Mouse (Mus musculus) ES-Bruce4 (cell line): ENCODE measurements around the gene Zfp451. TPM values are rescaled to one million over a fixed set of nuclear protein-coding genes. Genes with fewer than 3 reads are reported as not detected.
A peak's percentile ranks its signal among the peaks of the same experiment; 100 is the strongest.
"Not testable (repeated sequence)": the region's sequence is repeated elsewhere in the genome, so short reads cannot be mapped to it uniquely, and the experiment has no call there.

Source experiments
- H3K27ac ChIP-seq: 2 replicates; pipeline ENCODE4 v1.5.1; 2012; ENCODE audit warnings: low read length, inconsistent platforms; ENCODE audit not compliant: insufficient read depth
- H3K27me3 ChIP-seq: 2 replicates; pipeline ENCODE4 v1.6.1; 2012; ENCODE audit warnings: mild to moderate bottlenecking, low read length, inconsistent platforms; ENCODE audit not compliant: control insufficient read depth, poor library complexity, insufficient read depth, severe bottlenecking
- H3K36me3 ChIP-seq: 2 replicates; pipeline ENCODE4 v1.6.1; 2012; ENCODE audit warnings: inconsistent platforms, mild to moderate bottlenecking, low read length, moderate library complexity; ENCODE audit not compliant: control insufficient read depth, poor library complexity, insufficient read depth, severe bottlenecking
- H3K4me1 ChIP-seq: one replicate; pipeline ENCODE4 v1.8.1; 2011; ENCODE audit warnings: low read length; ENCODE audit not compliant: control insufficient read depth, insufficient read depth
- H3K4me3 ChIP-seq: 2 replicates; pipeline ENCODE4 v1.5.1; 2011; ENCODE audit warnings: low read depth, mild to moderate bottlenecking, low read length
- H3K9ac ChIP-seq: 2 replicates; pipeline ENCODE4 v1.6.1; 2012; ENCODE audit warnings: low read depth, mild to moderate bottlenecking, inconsistent platforms; ENCODE audit not compliant: poor library complexity, severe bottlenecking
- H3K9me3 ChIP-seq: replicated peaks from 2 replicates; pipeline ENCODE4 v1.6.1; 2012; ENCODE audit warnings: mild to moderate bottlenecking, low read length, inconsistent platforms; ENCODE audit not compliant: control insufficient read depth, poor library complexity, insufficient read depth, severe bottlenecking
- CTCF ChIP-seq: IDR thresholded peaks from one replicate; pipeline ENCODE4 v1.8.1; 2011; ENCODE audit warnings: low read depth, low read length
- EP300 ChIP-seq: IDR thresholded peaks from 2 replicates; pipeline ENCODE4 v1.6.1; 2011; ENCODE audit warnings: low read depth, low read length; ENCODE audit not compliant: insufficient read depth
- POLR2A ChIP-seq: IDR thresholded peaks from one replicate; pipeline ENCODE4 v1.8.1; 2011; ENCODE audit warnings: low read length; ENCODE audit not compliant: insufficient read depth
- polyA plus RNA-seq: library from polyadenylated mRNA; stranded (reverse); fragments of >200 nt; gene quantifications from 2 replicates; pipeline ENCODE4 v1.2.4, GENCODE M21; 2011; ENCODE audit warnings: low read depth; ENCODE audit not compliant: missing spikeins, insufficient read depth, insufficient read length

The Zfp451 gene
- polyA plus RNA-seq, 1 experiment, result 73.2 TPM

DNA sequence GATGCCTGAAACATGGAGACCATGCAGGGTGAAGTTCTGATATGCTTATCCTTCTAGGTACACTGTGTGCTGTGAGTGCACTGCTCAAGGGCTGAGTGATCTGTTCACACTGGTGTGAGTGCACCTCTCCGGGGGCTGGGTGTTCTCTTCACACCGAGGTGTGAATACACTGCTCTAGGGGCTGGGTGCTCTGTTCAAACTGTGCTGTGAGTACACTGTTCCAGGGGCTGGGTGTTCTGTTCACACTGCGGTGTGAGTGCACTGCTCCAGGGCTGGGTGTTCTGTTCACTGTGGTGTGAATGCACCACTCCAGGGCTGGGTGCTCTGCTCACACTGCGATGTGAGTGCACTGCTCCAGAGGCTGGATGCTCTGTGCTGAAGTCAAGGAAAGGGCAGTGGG, 68.5 kb downstream of the Zfp451 start:
- H3K36me3 ChIP-seq, result no peaks in the 10 kb centered on the region
- no peak for TF ChIP-seq POLR2A
- no peak for TF ChIP-seq EP300
- TF ChIP-seq CTCF, result no peak
- no peaks in the 10 kb centered on the region for H3K9me3 ChIP-seq
- H3K27me3 ChIP-seq, result no peaks in the 10 kb centered on the region
- no peak overlapping the region for H3K4me3 ChIP-seq
- H3K4me1 ChIP-seq, result no peaks in the 10 kb centered on the region
- H3K27ac ChIP-seq, result no peak overlapping the region
- H3K9ac ChIP-seq, result no peak overlapping the region

DNA sequence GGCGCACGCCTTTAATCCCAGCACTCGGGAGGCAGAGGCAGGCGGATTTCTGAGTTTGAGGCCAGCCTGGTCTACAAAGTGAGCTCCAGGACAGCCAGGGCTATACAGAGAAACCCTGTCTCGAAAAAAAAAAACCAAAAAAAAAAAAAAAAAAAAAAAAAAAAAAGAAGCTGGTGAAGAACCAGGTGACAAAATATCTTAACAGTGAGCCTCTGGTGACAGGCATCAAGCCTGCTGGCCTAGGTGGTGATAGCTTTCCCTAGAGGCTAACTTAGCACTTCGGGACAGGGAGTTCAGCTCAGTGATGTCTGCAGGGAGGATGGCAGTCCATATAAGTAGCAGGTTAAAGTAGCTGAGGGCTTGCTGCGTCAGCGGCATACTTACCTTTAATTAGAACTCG, 69.6 kb downstream of the Zfp451 start:
- H3K9me3 ChIP-seq, H3K27ac ChIP-seq, H3K9ac ChIP-seq, H3K4me1 ChIP-seq, H3K27me3 ChIP-seq, H3K36me3 ChIP-seq, H3K4me3 ChIP-seq: not testable (repeated sequence)

DNA sequence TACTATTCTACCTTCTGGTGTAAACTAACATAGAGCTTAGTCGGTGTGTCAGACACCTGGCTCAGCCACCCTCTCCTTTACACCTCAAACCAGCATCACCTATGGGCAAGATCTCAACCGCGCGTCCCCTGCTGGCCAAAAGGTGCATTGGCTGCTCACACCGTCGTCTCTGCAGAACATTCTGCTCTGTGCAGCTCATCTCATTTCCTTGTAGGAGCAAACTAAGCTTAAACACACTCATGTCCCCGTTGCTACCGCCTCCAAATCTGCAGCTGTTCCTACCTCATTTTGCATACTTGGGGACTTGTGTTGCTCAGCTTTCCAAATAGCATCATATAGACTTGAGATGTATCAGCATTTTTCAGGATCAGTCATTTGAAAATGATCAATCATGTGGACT, 71.5 kb downstream of the Zfp451 start:
- no peaks in the 10 kb centered on the region for H3K9me3 ChIP-seq
- no peaks in the 10 kb centered on the region for H3K4me1 ChIP-seq
- no peak overlapping the region for H3K9ac ChIP-seq
- TF ChIP-seq EP300 (no peak), CTCF (peak; percentile 96), POLR2A (no peak)
- no peak overlapping the region for H3K27ac ChIP-seq
- H3K36me3 ChIP-seq, result peaks cover 10% of the 10 kb centered on the region
- no peaks in the 10 kb centered on the region for H3K27me3 ChIP-seq
- no peak overlapping the region for H3K4me3 ChIP-seq

DNA sequence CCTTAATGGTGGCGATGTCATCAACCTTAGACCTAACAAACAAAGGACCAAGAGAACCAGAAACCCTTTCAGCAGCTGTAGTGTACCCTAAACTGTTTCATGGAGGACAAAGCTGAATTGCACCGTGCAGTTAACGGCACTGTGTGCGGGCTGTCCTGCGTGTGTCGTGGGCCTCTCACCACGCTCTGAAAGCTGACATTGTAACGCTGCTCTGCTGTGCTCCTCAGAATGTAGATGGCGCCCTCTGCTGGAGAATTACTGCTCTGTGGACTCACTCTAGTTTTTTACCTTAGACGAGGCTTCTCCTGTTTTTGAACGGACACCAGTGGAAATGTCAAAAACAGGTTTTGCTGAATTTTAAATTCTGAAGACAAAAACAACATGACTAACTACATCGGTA, 75.1 kb downstream of the Zfp451 start:
- H3K27me3 ChIP-seq, result no peaks in the 10 kb centered on the region
- H3K9me3 ChIP-seq, result no peaks in the 10 kb centered on the region
- no peak overlapping the region for H3K4me3 ChIP-seq
- H3K4me1 ChIP-seq, result no peaks in the 10 kb centered on the region
- no peak overlapping the region for H3K9ac ChIP-seq
- TF ChIP-seq CTCF, result peak; percentile 86
- TF ChIP-seq EP300, result no peak
- peaks cover 17% of the 10 kb centered on the region for H3K36me3 ChIP-seq
- no peak overlapping the region for H3K27ac ChIP-seq

- H3K4me3 ChIP-seq, result no peak overlapping the region
- H3K27me3 ChIP-seq, result no peaks in the 10 kb centered on the region
- H3K9me3 ChIP-seq, result no peaks in the 10 kb centered on the region
- no peak overlapping the region for H3K27ac ChIP-seq
- peaks cover 17% of the 10 kb centered on the region for H3K36me3 ChIP-seq
- no peak for TF ChIP-seq CTCF
- no peak for TF ChIP-seq EP300
- TF ChIP-seq POLR2A, result no peak
- H3K9ac ChIP-seq, result no peak overlapping the region
- no peaks in the 10 kb centered on the region for H3K4me1 ChIP-seq
Observed at GRCm38 (mm10) chr1:33738681-33739278, 75.6 kb downstream of the Zfp451 start.

- Histone ChIP-seq H3K36me3 (peaks cover 17% of the 10 kb centered on the region), H3K4me3 (no peak overlapping the region), H3K9me3 (no peaks in the 10 kb centered on the region), H3K27me3 (no peaks in the 10 kb centered on the region), H3K4me1 (no peaks in the 10 kb centered on the region), H3K27ac (no peak overlapping the region), H3K9ac (no peak overlapping the region)
- TF ChIP-seq EP300 (no peak), CTCF (no peak), POLR2A (no peak)
Observed at GRCm38 (mm10) chr1:33738281-33738680, 76.1 kb downstream of the Zfp451 start.
